Mouse (Mus musculus): Measurements from ENCODE around the gene Bcr. TPM values are rescaled to one million over a fixed set of nuclear protein-coding genes. Genes with fewer than 3 reads are reported as not detected.

Gene Bcr
- polyA plus RNA-seq, 1 experiment from 2014 or later = 11.7 TPM

GRCm38 (mm10) chr10:75105687-75106086 lies 45.3 kb downstream of the Bcr start:
- no peak overlapping the region for H3K27ac ChIP-seq (ENCODE audit: low read depth, low read length)
- H3K4me3 ChIP-seq (ENCODE audit: low read depth, low read length) = no peak overlapping the region
- DNase-seq (ENCODE audit: low spot score) (no peak), ATAC-seq (replicated peaks; ENCODE audit: low FRiP score) (no peak)
- 94% methylated on average over 5 of the region's 5 CpGs for WGBS
- no peak overlapping the region for H3K9ac ChIP-seq (ENCODE audit: low read length)
- no peak overlapping the region for H3K4me2 ChIP-seq (ENCODE audit: low read depth, low read length, severe bottlenecking)
- H3K36me3 ChIP-seq (ENCODE audit: control insufficient read depth, insufficient read depth, low read length) = no peaks in the 10 kb centered on the region
- no peaks in the 10 kb centered on the region for H3K27me3 ChIP-seq (ENCODE audit: control insufficient read depth, insufficient read depth, low read length)
- H3K4me1 ChIP-seq (replicated peaks; ENCODE audit: control insufficient read depth, insufficient read depth, low read length) = peaks cover 1% of the 10 kb centered on the region; the same call in 1 of the 2 replicates
- no peaks in the 10 kb centered on the region for H3K9me3 ChIP-seq (ENCODE audit: control insufficient read depth, low read length)

GRCm38 (mm10) chr10:75106940-75107381 lies 46.6 kb downstream of the Bcr start:
- Histone ChIP-seq H3K9ac (ENCODE audit: low read length) (no peak overlapping the region), H3K4me2 (ENCODE audit: low read depth, low read length, severe bottlenecking) (no peak overlapping the region), H3K4me3 (ENCODE audit: low read depth, low read length) (no peak overlapping the region), H3K27me3 (ENCODE audit: control insufficient read depth, insufficient read depth, low read length) (no peaks in the 10 kb centered on the region), H3K9me3 (ENCODE audit: control insufficient read depth, low read length) (no peaks in the 10 kb centered on the region), H3K4me1 (replicated peaks; ENCODE audit: control insufficient read depth, insufficient read depth, low read length) (peaks cover 1% of the 10 kb centered on the region; the same call in 1 of the 2 replicates), H3K27ac (ENCODE audit: low read depth, low read length) (no peak overlapping the region), H3K36me3 (ENCODE audit: control insufficient read depth, insufficient read depth, low read length) (no peaks in the 10 kb centered on the region)
- ATAC-seq (replicated peaks; ENCODE audit: low FRiP score) (no peak), DNase-seq (ENCODE audit: low spot score) (no peak)
- 22% methylated on average over 5 of the region's 5 CpGs for WGBS

GRCm38 (mm10) chr10:75108092-75108491 lies 47.7 kb downstream of the Bcr start:
- Histone ChIP-seq H3K4me1 (replicated peaks; ENCODE audit: control insufficient read depth, insufficient read depth, low read length) (peaks cover 1% of the 10 kb centered on the region; the same call in 1 of the 2 replicates), H3K9me3 (ENCODE audit: control insufficient read depth, low read length) (no peaks in the 10 kb centered on the region), H3K27me3 (ENCODE audit: control insufficient read depth, insufficient read depth, low read length) (no peaks in the 10 kb centered on the region), H3K4me2 (ENCODE audit: low read depth, low read length, severe bottlenecking) (no peak overlapping the region), H3K9ac (ENCODE audit: low read length) (no peak overlapping the region), H3K4me3 (ENCODE audit: low read depth, low read length) (no peak overlapping the region), H3K27ac (ENCODE audit: low read depth, low read length) (no peak overlapping the region), H3K36me3 (ENCODE audit: control insufficient read depth, insufficient read depth, low read length) (no peaks in the 10 kb centered on the region)
- WGBS = 86% methylated on average over 3 of the region's 3 CpGs
- DNase-seq (ENCODE audit: low spot score) (no peak), ATAC-seq (replicated peaks; ENCODE audit: low FRiP score) (no peak)

- Histone ChIP-seq H3K9ac (ENCODE audit: low read length) (no peak overlapping the region), H3K27ac (ENCODE audit: low read depth, low read length) (no peak overlapping the region), H3K9me3 (ENCODE audit: control insufficient read depth, low read length) (no peaks in the 10 kb centered on the region), H3K4me1 (replicated peaks; ENCODE audit: control insufficient read depth, insufficient read depth, low read length) (no peaks in the 10 kb centered on the region; the same call in 1 of the 2 replicates), H3K36me3 (ENCODE audit: control insufficient read depth, insufficient read depth, low read length) (no peaks in the 10 kb centered on the region), H3K4me2 (ENCODE audit: low read depth, low read length, severe bottlenecking) (no peak overlapping the region), H3K27me3 (ENCODE audit: control insufficient read depth, insufficient read depth, low read length) (no peaks in the 10 kb centered on the region), H3K4me3 (ENCODE audit: low read depth, low read length) (no peak overlapping the region)
- WGBS = 91% methylated on average over 11 of the region's 11 CpGs
- DNase-seq (ENCODE audit: low spot score) = no peak
- no peak for ATAC-seq (replicated peaks; ENCODE audit: low FRiP score)
Observed at GRCm38 (mm10) chr10:75111446-75112201, 51.2 kb downstream of the Bcr start.

- H3K4me3 ChIP-seq (ENCODE audit: low read depth, low read length) = no peak overlapping the region
- WGBS = 91% methylated on average over 3 of the region's 3 CpGs
Observed at GRCm38 (mm10) chr10:75112405-75112804, 52.0 kb downstream of the Bcr start.

GRCm38 (mm10) chr10:75113620-75114019 lies 53.2 kb downstream of the Bcr start:
- H3K27ac ChIP-seq (ENCODE audit: low read depth, low read length) = no peak overlapping the region
- H3K9me3 ChIP-seq (ENCODE audit: control insufficient read depth, low read length) = no peaks in the 10 kb centered on the region
- H3K36me3 ChIP-seq (ENCODE audit: control insufficient read depth, insufficient read depth, low read length) = no peaks in the 10 kb centered on the region
- ATAC-seq (replicated peaks; ENCODE audit: low FRiP score) = no peak
- DNase-seq (ENCODE audit: low spot score) = no peak
- H3K4me2 ChIP-seq (ENCODE audit: low read depth, low read length, severe bottlenecking) = no peak overlapping the region
- no peaks in the 10 kb centered on the region for H3K4me1 ChIP-seq (replicated peaks; ENCODE audit: control insufficient read depth, insufficient read depth, low read length)
- no peak overlapping the region for H3K4me3 ChIP-seq (ENCODE audit: low read depth, low read length)
- H3K27me3 ChIP-seq (ENCODE audit: control insufficient read depth, insufficient read depth, low read length) = no peaks in the 10 kb centered on the region
- no peak overlapping the region for H3K9ac ChIP-seq (ENCODE audit: low read length)
- 92% methylated on average over 9 of the region's 9 CpGs for WGBS

More at GRCm38 (mm10) chr10:75112405-75112804, 52.0 kb downstream of the Bcr start:
- H3K9me3 ChIP-seq (ENCODE audit: control insufficient read depth, low read length) = no peaks in the 10 kb centered on the region
- no peak for ATAC-seq (replicated peaks; ENCODE audit: low FRiP score)
- no peak overlapping the region for H3K4me2 ChIP-seq (ENCODE audit: low read depth, low read length, severe bottlenecking)
- no peaks in the 10 kb centered on the region for H3K36me3 ChIP-seq (ENCODE audit: control insufficient read depth, insufficient read depth, low read length)
- H3K27me3 ChIP-seq (ENCODE audit: control insufficient read depth, insufficient read depth, low read length) = no peaks in the 10 kb centered on the region
- H3K27ac ChIP-seq (ENCODE audit: low read depth, low read length) = no peak overlapping the region
- DNase-seq (ENCODE audit: low spot score) = no peak
- no peaks in the 10 kb centered on the region for H3K4me1 ChIP-seq (replicated peaks; ENCODE audit: control insufficient read depth, insufficient read depth, low read length)
- no peak overlapping the region for H3K9ac ChIP-seq (ENCODE audit: low read length)

- Histone ChIP-seq H3K4me2 (ENCODE audit: low read depth, low read length, severe bottlenecking) (no peak overlapping the region), H3K27me3 (ENCODE audit: control insufficient read depth, insufficient read depth, low read length) (no peaks in the 10 kb centered on the region), H3K4me1 (replicated peaks; ENCODE audit: control insufficient read depth, insufficient read depth, low read length) (no peaks in the 10 kb centered on the region), H3K27ac (ENCODE audit: low read depth, low read length) (no peak overlapping the region), H3K9me3 (ENCODE audit: control insufficient read depth, low read length) (no peaks in the 10 kb centered on the region), H3K36me3 (ENCODE audit: control insufficient read depth, insufficient read depth, low read length) (no peaks in the 10 kb centered on the region), H3K4me3 (ENCODE audit: low read depth, low read length) (no peak overlapping the region), H3K9ac (ENCODE audit: low read length) (no peak overlapping the region)
- 86% methylated on average over 5 of the region's 5 CpGs for WGBS
- ATAC-seq (replicated peaks; ENCODE audit: low FRiP score) = no peak
- no peak for DNase-seq (ENCODE audit: low spot score)
Observed at GRCm38 (mm10) chr10:75115240-75115639, 54.8 kb downstream of the Bcr start.

GRCm38 (mm10) chr10:75116842-75117457 lies 56.6 kb downstream of the Bcr start:
- Histone ChIP-seq H3K4me3 (ENCODE audit: low read depth, low read length) (no peak overlapping the region), H3K36me3 (ENCODE audit: control insufficient read depth, insufficient read depth, low read length) (no peaks in the 10 kb centered on the region), H3K4me1 (replicated peaks; ENCODE audit: control insufficient read depth, insufficient read depth, low read length) (no peaks in the 10 kb centered on the region), H3K9me3 (ENCODE audit: control insufficient read depth, low read length) (no peaks in the 10 kb centered on the region), H3K27ac (ENCODE audit: low read depth, low read length) (no peak overlapping the region), H3K9ac (ENCODE audit: low read length) (no peak overlapping the region), H3K27me3 (ENCODE audit: control insufficient read depth, insufficient read depth, low read length) (no peaks in the 10 kb centered on the region), H3K4me2 (ENCODE audit: low read depth, low read length, severe bottlenecking) (no peak overlapping the region)
- DNase-seq (ENCODE audit: low spot score) (no peak), ATAC-seq (replicated peaks; ENCODE audit: low FRiP score) (no peak)
- WGBS = 84% methylated on average over 7 of the region's 7 CpGs

All from forebrain, embryonic 11.5 days (tissue).